Mouse (Mus musculus): Measurements from ENCODE around the gene Trdn.

Gene Trdn

DNA sequence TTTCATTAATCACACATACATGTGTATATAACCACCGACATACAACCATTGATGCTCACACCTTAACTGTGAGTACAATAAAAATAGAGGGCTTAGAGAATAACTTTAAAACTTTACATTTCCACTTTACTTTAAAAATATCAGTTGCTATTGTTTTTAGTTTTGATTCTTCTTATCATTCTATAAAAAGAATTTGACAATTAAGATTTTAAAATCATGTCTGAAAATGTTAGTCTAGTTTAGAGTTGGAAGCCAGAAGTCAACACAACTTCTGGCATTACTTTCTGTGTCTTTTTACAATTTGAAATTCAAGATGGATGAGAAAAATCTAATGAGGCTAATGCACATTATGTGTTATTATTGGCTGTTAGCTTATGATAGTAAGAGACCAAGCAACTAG, at the start of gene Trdn:
Gene Trdn (plus strand): TSS at position 301 of the 400 bp plus-strand sequence.
- DNase-seq (ENCODE audit: low read depth, low spot score), result no peak

DNA sequence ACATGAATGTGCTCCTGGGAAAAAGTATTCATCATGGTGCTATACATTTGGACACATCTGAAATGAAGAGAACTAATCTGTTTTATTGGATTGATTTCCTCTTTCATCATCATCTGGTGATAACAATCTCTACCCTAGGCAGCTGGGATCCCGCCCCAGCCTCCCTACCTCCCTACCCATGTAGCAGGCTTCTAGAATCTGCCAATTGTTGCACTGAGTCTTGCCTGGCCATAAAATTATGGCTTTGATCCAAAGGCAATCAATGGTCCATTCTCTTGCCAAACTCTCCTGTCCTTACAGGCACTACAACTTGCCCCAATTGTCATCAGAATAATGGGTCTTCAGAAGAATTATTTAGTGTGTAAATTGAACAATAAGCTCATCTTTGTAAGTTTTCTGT, 19.6 kb upstream of the Trdn start:
- DNase-seq (ENCODE audit: low read depth, low spot score), result no peak

DNA sequence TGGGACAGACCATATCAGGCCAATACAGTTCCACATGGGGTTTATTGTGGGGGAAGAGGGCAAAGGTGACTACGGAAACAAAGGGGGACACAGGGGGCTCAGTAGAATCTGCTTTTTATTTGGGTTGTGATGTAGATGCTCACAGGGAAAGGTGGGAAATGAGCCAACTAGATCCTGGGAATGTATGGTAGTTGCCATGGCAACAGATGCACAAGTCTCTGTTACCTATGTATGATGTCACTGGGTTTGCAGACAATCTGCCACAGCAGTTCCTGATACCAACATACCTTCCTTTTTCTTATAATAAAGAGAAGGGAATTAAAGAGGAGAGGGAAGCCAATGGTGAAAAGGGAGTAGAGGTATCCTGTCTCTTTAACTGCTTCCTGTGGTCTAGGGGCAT, 14.8 kb upstream of the Trdn start:
- no peak for DNase-seq (ENCODE audit: low read depth, low spot score)

DNA sequence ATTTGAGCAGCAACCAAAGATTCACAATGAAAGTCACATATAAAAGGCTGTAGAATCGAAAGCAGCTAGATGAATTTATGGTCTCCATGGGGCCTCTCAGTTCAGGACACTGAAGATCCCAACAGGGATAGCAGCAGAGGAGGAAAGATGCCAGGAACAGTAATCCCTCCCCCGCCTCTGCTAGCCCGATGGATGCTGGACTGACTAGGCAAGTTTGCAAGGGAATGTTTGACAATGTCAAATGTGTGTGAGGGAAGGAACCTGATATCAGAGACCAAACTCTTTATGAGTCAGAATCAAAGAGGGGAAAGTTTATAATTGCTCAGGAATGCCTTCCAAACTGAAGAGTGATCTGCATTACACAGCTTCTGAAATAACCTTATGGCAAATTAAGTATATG, 7.2 kb upstream of the Trdn start:
- no peak for DNase-seq (ENCODE audit: low read depth, low spot score)

DNA sequence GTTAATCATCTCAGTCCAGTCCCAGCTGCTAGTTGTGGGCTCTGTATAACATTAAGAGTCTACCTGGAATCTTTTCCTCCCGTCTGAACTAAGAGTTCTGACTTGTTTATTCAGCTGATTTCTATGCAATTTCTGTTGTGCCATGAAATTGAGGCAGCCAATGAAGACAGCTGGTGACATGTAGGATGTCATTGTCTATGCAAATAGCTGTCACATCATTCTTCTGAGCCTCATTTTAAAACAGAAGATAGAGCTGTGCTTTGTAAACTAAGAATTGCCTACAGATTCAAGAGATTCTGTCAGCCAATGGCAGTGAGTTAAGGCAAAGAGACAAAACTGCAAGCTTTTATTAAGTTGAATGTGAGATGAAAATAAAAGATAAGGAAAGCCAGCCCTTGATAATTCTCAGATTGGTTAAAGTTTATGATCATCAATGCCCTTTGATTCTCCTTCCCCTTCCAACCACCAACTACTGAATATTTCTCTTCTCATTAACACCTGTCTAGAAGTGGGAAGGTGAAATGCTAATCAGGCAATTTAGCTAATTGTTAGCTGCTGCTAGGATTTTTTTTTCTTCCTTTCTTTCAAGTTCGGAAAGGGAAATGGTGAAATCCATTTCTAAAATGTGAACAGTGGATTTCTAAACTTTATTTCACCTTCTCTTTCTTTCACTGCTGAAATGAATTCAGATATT, 1.9 kb downstream of the Trdn start:
- DNase-seq (ENCODE audit: low read depth, low spot score), result no peak

DNA sequence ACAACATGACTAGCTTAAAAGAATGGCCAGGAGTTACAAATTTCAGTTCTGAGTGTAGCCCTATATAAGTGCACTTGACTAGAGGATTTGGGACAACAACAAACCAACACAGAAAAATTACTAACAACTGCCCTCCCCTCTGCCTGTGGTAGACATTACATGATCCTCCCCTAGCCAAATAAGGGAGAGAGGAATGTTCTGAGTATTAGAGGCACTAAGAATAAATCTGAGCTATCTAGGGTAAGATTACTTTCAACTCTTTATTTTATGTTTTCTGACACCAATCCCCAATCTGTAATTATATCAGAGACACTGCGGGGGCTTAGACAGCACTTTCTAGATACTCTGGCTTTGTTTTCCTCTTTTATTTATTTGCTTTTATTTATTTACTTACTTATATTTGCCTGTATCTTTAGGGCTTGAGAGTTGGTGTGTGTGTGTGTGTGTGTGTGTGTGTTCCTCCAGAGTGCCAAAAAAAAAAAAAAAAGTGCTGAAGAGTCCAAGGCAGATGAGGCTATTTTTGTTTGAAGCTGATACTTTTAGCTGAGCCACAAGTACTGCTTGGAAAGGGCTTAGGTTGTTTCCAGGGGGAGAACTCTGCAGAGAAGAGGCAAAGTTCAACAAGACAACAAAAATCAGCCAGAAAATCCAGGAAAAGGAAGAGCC, 2.7 kb downstream of the Trdn start:
- DNase-seq (ENCODE audit: low read depth, low spot score), result no peak

DNA sequence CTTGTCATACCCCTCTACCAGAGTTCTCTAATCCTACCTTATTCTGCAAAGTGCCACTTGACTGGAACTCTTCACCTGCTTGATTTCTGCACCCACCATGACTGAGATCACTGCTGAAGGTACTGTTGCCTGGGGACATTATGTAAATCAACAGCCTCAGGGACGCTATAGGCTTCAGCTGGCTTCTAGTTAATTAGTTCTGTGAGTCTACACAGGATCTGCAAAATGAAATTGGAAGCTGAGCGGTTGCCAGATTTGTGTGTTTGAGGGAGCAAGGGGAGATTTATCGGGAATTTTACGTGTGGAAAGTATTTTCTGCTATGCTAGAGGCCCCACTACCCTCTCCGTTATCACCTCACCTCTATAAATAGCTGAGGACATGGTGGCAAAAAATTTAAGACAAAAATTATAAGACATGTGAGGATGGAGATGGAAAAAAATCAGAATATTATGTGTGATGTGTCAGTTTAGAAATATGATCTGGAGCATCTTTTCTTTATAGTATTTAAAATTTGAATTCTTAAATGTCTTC, 3.3 kb downstream of the Trdn start:
- DNase-seq (ENCODE audit: low read depth, low spot score), result no peak

DNA sequence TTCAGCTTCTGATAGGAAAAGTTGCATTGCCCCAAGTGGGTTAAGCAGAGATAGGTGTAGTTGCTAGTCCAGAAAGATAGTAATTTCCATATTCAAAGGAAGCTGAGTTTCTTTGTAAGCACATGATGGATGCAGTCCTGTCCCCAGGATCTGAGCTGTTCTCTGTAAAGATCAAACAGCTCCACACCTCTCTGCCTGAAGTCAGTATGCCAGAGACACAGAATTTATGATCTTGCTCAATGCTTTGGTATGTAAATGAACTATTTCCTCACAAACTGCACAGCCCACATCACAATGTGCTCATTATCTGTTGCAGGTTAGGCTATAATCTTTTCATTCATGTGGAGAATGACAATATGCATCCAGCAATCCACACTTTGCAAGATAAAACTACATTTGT, 8.0 kb downstream of the Trdn start:
- no peak for DNase-seq (ENCODE audit: low read depth, low spot score)

DNA sequence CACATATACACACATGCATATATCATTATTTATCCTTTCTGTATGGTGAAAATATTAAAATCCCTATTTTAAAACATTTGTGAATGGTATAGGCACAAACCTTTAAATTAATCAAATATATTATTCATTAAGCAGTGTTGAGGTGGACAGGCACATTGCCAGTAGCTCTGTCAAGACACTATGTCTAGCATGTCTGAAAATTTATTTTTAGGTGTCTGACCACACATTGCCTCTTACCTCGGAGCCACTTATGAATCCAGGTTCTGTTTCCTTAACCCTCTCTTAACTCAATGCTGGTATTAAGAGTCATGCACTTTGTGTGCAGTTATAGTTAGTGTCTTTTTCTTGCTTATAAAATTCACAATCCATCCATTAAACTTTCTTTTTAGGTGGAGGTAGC, 12.0 kb downstream of the Trdn start:
- DNase-seq (ENCODE audit: low read depth, low spot score), result no peak

DNA sequence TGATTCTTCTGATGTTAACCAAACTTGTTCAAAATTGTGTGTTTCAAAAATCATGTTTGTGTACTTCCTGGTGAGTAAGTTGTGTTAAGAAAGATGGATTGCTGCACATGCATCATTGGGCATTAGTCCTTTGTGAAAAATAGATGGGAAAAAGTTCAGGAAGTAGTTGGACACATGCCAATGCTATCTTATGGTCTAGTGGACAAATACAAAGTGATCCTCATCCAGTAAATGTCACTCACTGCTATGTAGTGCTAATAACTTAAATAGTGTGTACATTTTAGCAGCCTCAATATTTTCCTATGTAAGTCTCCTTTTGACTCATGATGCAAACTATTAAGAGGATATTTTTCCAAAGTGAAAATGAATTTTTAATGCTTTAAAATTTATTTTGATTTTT, 27.6 kb downstream of the Trdn start:
- no peak for DNase-seq (ENCODE audit: low read depth, low spot score)

DNA sequence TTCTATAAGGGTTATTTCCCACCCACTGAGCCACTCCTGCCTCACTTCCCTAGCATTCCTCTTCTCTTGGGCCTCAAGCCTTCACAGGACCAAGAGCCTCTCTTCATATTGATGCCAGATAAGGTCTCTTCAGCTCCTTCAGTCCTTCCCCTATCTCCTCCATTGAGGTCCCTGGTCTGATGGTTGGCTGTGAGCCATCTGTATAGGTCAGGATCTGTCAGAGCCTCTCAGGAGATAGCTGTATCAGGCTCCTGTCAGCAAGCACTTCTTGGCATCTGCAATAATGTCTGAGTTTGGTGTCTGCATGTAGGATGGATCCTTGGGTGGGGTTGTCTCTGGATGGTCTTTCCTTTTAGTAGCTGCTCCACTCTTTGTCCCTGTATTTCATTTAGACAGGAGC, 42.7 kb downstream of the Trdn start:
- DNase-seq (ENCODE audit: low read depth, low spot score), result no peak

DNA sequence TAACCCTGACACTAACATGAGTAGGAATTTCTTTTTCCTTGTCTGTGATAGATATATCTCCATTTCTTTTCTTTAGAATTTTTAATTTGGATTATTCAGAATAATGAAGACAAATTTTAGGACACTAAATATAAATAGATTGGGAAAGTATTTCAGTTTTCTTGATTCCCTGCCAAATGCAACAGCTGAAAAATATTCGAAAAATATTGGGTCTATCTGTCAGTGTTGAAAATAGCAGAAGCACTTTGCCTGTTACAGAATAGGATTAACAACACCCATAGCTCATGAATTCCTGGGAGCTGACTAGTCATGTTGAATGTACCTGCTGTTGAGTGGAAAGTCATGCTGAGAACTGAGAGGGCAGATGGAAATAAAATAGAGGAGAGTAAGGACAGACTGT, 64.6 kb downstream of the Trdn start:
- no peak for DNase-seq (ENCODE audit: low read depth, low spot score)

DNA sequence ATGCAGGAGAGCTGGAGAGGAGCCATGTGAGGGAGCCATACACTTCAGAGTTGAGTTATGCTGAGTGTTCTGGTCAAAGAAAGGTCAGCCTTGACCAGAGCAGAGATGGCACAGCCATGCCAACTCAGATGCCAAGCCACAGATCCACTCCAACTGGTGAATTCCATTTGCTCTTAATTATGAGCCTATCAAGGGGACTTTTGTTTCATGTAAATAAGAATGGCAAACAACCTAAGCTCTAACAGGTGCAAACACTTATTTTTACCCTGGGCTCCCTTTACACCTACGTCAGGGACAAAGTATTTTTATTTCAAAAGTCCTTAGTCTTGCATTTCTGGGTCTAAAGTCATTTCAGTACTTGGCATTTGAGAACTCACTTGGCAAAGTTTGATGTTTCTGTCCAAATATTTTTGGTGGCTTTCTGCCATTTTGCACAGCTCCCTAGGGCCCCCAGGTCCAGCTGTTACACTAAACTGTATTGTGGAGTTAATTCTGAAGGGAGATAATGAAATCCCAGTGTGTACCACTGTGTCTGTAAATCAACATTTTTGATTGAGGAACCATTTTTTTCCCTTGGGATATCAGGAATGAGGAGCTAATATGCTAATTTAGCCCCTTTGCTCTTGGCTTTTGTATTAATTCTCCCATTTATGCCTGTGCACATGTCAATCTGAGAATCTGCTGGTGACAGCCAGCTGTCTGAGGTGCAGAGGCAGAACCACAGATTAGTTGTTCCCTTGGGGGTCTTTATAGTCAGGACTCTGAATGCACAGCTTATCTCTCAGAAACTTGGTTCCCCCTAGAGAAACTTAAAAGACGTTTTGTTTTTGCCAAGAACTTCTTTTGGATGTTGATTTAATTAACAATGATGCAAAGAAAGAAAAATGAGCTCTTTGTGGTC, 99.6 kb downstream of the Trdn start:
- DNase-seq (ENCODE audit: low read depth, low spot score), result no peak

DNA sequence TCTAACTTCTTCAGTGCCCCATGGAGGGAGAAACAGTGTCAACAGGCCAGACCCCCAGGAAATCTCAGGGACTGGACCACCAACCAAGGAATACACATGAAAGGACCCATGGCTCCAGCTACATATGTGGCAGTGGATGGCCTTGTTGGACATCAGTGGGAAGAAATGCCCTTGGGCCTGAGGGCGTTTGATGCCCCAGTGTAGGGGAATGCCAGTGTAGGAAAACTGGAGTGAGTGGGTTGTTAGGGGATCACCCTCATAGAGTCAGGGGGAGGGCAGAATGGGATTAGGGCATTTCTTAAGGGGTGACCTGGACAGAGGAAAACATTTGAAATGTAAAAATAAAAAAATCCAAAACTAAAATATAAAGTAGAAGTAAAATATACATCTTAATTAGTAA, 108.7 kb downstream of the Trdn start:
- no peak for DNase-seq (ENCODE audit: low read depth, low spot score)

DNA sequence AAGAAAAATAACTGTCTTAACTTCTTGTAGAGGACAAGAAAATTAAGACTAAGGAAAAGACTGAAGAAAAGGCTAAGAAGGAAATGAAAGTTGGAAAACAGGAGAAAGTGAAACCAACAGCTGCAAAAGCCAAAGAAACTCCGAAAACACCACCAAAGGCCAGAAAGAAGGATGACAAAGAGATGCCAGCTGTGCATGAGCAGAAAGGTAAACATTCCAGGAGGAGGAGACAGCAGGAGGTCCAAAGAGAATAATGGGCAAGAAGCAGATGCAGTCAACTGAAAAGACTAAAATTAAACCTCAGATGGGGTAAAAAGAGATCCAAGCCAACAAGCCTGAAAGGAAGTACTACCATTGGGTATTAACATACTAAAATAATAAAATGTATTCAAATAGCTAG, 115.6 kb downstream of the Trdn start:
- peak; percentile 4 for DNase-seq (ENCODE audit: low read depth, low spot score)

DNA sequence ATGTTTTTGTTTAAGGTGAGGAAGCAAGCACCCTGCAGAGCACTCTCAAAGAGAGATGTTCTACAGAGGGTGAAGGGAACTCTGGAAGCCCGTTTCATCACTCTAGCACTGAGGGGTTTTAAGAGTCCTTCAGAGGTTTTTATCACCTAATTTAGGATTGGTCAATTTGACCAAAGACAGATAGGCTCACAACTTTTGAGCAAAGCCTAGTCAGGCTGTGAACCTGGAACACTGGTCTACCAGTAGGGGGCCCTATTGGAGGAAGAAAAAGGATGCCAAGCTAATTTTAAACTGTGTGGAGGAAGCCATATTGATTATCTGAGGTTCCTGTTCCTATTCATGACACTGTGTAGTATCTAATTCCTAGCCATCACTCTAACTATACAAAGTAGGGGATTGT, 117.9 kb downstream of the Trdn start:
- DNase-seq (ENCODE audit: low read depth, low spot score), result no peak

DNA sequence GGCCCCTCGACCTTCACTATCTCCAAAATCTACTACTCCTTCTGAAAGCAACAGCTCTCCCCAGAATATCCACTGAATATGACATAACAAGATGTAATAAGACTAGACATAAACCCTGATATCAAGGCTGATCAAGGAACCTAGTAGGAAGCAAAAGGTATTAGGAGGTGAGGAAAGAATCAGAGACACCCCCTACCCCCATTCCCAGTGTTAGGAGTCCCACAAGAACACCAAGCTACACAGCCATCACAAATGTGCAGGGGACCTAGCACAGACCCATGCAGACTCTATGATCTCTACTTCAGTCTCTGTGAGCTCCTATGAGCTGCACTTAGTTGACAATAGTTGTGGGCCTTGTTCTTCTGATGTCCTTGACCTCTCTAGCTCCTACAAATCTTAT, 130.1 kb downstream of the Trdn start:
- no peak for DNase-seq (ENCODE audit: low read depth, low spot score)

DNA sequence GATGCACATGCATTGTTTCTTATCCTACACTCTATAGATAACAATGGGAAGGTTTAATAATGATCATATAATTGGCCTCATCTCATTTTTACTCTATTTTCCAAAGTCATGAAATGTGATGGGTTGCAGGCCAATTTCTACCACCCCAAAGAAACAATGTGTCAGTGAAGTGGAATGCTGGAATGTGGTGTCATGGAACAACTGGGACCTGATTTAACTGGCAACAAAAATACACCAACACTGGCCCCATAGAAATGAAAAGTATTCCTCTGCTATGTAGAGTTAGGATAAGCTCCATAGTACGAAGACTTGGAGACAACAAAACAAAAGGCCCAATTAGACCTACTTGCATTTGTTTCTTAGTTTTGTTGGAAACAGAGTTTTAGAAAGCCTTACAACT, 173.6 kb downstream of the Trdn start:
- no peak for DNase-seq (ENCODE audit: low read depth, low spot score)

DNA sequence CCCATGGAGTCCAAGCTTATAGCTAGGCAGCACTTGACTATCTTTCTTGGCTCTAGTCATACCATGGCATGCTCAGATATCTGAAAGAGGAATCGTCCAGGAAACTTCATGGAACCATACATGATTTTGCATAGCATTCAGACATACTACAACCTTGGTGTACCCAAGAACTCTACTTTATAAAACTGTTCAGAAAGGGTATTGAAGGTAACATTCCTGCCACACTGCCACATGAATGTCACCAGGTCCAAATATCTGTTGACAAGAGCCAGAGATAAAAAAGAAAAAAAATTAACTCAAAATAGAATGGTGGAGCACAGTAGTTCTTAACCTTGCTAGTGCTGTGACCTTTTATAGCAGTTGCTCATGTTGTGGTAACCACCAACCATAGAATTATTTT, 175.8 kb downstream of the Trdn start:
- no peak for DNase-seq (ENCODE audit: low read depth, low spot score)

DNA sequence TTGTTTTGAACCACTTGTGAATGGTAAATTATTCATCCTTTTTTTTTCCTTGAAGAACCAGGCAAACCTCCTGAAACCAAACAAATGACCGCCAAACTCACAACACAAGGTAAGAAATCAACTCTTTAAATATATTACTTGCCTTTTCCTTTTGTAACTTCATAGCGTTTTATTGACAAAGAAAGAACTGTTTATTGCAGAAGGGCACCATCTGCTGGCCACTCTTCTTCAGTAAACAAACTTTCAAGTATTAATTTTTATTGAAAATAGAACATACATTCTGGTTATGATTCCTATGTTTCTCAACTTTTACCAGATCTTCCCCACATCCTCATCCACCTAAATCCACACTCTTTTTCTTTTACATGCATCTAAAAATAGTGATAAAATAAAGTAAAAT, 224.6 kb downstream of the Trdn start:
- DNase-seq (ENCODE audit: low read depth, low spot score), result peak; percentile 9

DNA sequence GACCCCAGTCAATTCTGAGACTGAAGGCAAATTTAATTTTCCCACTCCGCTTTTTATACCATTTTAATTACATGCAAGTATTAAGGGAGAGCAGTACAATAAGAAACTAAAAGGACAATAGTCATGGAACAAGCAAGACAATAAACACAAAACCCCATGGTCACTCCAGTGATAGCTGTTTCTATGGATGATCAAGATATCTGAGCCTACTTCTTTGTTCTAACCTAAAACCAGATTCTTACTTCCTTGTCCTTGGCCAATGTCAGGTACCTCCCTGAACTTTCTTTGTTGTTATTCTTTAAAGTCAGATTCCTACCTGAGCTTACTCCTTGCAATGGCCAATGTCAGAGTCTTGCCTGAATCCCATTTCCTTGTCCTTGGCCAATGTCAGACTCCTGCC, 272.7 kb downstream of the Trdn start:
- no peak for DNase-seq (ENCODE audit: low read depth, low spot score)

DNA sequence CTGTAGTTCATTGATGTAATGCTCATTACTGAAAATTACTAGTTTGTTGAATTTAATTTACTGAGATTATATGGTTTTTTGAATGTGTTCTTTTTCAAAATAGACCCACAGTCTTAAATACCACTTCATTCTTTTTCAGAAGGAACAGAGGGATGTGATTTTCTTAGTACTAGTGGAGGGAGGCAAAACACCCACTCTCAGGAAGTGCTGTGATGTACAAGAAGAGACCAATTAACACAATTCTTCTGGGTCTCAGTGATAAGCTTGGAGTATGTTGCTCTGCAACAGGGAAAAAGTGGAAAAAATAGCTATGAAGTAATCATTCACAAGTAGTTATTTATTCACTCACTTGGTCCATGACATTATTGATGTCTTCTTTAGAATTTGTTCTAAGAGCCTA, 286.2 kb downstream of the Trdn start:
- no peak for DNase-seq (ENCODE audit: low read depth, low spot score)
